Mouse (Mus musculus) B cell, adult 2 months (primary cell): ENCODE results near the gene Dnm3.
A peak's percentile ranks its signal among the peaks of the same experiment; 100 is the strongest.
"Not testable (repeated sequence)": the region's sequence is repeated elsewhere in the genome, so short reads cannot be mapped to it uniquely, and the experiment has no call there.

Experiments used
- DNase-seq, 2 experiments: peaks; one replicate each; pipeline ENCODE4 v3.0.0; 2022

Dnm3 gene

GRCm38 (mm10) chr1:162425930-162426478 is 51.8 kb downstream of the Dnm3 start:
- DNase-seq = no peak

GRCm38 (mm10) chr1:162422826-162423225 is 55.0 kb downstream of the Dnm3 start:
- DNase-seq = no peak

GRCm38 (mm10) chr1:162413791-162414190 is 64.0 kb downstream of the Dnm3 start:
- DNase-seq = no peak

- no peak for DNase-seq
Observed at GRCm38 (mm10) chr1:162412787-162413429, 64.9 kb downstream of the Dnm3 start.

- no peak for DNase-seq
Observed at GRCm38 (mm10) chr1:162410207-162410965, 67.4 kb downstream of the Dnm3 start.

- DNase-seq = no peak
Observed at GRCm38 (mm10) chr1:162394549-162394948, 83.3 kb downstream of the Dnm3 start.

GRCm38 (mm10) chr1:162388442-162389165 is 89.2 kb downstream of the Dnm3 start:
- no peak for DNase-seq

- DNase-seq = not testable (repeated sequence)
Observed at GRCm38 (mm10) chr1:162373068-162373467, 104.8 kb downstream of the Dnm3 start.

- DNase-seq = no peak
Observed at GRCm38 (mm10) chr1:162369726-162370125, 108.1 kb downstream of the Dnm3 start.

GRCm38 (mm10) chr1:162361978-162362377 is 115.9 kb downstream of the Dnm3 start:
- DNase-seq = no peak

- DNase-seq = no peak
Observed at GRCm38 (mm10) chr1:162359270-162359669, 118.6 kb downstream of the Dnm3 start.

- DNase-seq = peak in 1 of 2 experiments; percentile 2
Observed at GRCm38 (mm10) chr1:162358036-162358435, 119.8 kb downstream of the Dnm3 start.

GRCm38 (mm10) chr1:162356481-162356880 is 121.4 kb downstream of the Dnm3 start:
- no peak for DNase-seq

- DNase-seq = no peak
Observed at GRCm38 (mm10) chr1:162354780-162355179, 123.1 kb downstream of the Dnm3 start.

GRCm38 (mm10) chr1:162353831-162354230 is 124.0 kb downstream of the Dnm3 start:
- DNase-seq = no peak

GRCm38 (mm10) chr1:162349306-162349705 is 128.5 kb downstream of the Dnm3 start:
- no peak for DNase-seq

- no peak for DNase-seq
Observed at GRCm38 (mm10) chr1:162346456-162347011, 131.3 kb downstream of the Dnm3 start.

GRCm38 (mm10) chr1:162337170-162337569 is 140.7 kb downstream of the Dnm3 start:
- DNase-seq = no peak

- no peak for DNase-seq
Observed at GRCm38 (mm10) chr1:162336640-162337039, 141.2 kb downstream of the Dnm3 start.

- DNase-seq = no peak
Observed at GRCm38 (mm10) chr1:162336224-162336623, 141.6 kb downstream of the Dnm3 start.

GRCm38 (mm10) chr1:162328673-162329072 is 149.2 kb downstream of the Dnm3 start:
- DNase-seq = no peak

- no peak for DNase-seq
Observed at GRCm38 (mm10) chr1:162327631-162328030, 150.2 kb downstream of the Dnm3 start.

- DNase-seq = no peak
Observed at GRCm38 (mm10) chr1:162324412-162324811, 153.4 kb downstream of the Dnm3 start.
